Mouse (Mus musculus) ZHBTc4 (cell line): ENCODE measurements around the gene 6030498E09Rik.
A peak's percentile ranks its signal among the peaks of the same experiment; 100 is the strongest.

Experiments used
- DNase-seq: peaks from one replicate; pipeline ENCODE4 v3.0.0-alpha.2; 2011; ENCODE audit warnings: low read depth, low spot score

Gene 6030498E09Rik

DNA sequence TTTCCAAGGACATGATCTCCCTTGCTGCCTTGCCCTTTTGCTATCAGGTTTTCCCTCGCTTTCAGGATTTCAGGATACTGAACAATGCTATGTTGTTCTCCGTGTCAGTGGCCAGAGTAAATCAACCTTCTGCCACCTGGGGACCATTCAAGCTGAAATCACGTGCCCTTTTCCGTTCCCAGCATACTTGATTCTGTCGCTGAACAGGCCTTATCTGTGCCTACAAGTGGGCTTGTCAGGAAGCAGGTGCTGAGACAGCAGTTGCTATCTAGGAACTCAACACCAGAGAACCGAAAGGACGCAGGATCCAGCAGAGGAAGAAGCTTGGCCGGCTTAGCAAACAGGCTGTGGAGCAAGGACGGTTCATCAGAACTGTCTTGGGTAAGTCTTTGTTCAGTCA is at the start of gene 6030498E09Rik:
Gene 6030498E09Rik (plus strand): TSS at position 194 of the 400 bp plus-strand sequence.
- no peak for DNase-seq

GRCm38 (mm10) chrX:38730081-38730480 is 42.4 kb upstream of the 6030498E09Rik start:
- no peak for DNase-seq

DNA sequence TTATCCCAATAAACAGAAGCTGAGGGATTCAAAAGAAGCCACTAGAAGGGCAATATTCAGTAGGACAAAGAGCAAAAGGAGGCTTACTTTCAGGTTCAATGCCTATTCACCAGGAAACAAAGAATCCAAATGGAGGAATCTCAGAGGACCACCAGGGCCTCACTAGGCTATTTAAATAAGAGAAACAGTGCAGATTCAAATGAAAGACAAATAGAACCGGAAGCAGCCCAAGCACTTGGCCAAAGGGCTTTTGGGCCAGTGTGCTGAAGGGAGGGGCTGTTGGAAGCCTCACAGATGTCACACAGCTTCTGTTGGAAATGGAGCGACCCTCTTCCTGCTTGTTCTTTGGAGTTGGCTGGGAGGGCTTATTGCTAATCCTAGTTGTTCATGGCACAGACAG is 41.8 kb upstream of the 6030498E09Rik start:
- DNase-seq = peak; percentile 65

DNA sequence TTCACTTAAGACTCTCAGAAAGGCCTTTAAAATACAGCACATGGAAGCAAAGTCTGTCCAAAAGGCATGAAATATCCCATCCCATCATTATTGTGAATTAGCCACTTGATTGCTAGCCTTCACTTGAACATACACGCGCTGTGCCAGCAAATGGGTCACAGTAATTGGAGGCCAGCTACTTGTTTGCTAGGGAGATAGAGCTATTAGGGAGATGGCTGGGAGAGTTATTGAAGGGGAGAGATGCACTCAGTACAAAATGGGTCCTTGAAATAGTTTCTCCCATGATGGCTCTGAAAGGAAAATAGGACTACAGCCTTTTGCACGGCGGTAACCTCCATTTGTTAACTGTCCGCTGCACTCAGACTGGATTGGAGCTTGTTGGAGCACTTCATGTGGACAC is 38.8 kb upstream of the 6030498E09Rik start:
- DNase-seq = no peak

- no peak for DNase-seq
These were observed 37.3 kb upstream of the 6030498E09Rik start for GRCm38 (mm10) chrX:38734916-38735880.

DNA sequence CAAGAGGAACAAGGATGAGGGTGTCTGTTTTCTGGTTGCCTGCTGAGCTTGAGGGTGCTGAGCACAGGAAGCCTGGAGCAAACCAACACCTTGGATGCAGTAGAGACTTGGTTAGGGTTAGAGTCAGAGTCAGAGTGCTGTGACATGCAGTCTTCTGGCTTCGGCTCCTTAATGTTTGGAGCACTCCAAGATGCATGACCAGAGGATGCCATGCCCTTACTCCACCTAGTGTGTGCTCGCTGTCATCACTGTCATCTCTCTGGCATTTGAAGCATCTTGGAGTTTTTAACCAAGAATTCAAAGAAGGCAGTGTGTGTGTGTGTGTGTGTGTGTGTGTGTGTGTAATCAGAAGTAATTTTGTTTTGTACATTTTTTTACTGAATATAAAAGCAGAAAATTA is 1.0 kb upstream of the 6030498E09Rik start:
- peak; percentile 7 for DNase-seq

DNA sequence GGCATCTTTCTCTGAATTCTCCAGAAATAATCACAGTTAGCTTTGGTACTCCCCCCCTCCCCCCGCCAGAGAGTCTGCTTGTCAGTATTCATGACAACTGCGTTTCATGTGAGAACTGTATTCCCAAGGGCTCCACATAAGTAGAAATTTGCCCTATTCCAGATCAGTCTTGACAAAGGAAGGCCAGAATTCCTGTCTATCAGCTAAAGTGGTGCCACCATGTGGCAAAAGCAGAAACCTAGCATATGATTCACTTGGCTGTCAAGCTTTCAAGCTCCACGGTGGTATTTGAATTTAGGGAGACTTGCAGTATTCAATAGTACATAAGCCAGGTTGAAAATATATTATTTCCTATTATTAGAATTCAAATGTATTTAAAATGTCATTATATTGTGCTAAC is 585 bp upstream of the 6030498E09Rik start:
- DNase-seq = peak; percentile 7

- no peak for DNase-seq
These were observed 21.9 kb downstream of the 6030498E09Rik start for GRCm38 (mm10) chrX:38794373-38794772.

DNA sequence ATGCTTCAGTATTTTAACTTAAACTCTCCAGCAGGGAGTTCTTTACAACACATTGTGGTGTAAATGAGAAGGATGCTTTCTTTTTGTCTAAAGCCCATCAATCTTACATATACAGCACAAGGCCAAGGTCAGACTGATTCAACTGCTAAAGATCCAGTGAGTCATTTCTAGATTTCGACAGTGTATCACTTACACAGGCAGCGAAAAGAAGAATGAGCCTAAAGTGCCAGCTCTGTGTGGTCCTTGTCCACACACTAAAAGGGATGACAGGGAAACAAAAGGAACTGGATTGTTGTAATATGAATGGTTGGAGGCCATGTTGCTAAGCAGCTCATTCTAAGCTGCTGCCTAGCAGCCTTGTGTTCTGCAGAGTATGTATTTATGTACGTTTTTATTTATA is 41.5 kb downstream of the 6030498E09Rik start:
- peak; percentile 59 for DNase-seq

GRCm38 (mm10) chrX:38816841-38817240 is 44.4 kb downstream of the 6030498E09Rik start:
- no peak for DNase-seq

GRCm38 (mm10) chrX:38958571-38958970 is 186.1 kb downstream of the 6030498E09Rik start:
- DNase-seq = no peak

DNA sequence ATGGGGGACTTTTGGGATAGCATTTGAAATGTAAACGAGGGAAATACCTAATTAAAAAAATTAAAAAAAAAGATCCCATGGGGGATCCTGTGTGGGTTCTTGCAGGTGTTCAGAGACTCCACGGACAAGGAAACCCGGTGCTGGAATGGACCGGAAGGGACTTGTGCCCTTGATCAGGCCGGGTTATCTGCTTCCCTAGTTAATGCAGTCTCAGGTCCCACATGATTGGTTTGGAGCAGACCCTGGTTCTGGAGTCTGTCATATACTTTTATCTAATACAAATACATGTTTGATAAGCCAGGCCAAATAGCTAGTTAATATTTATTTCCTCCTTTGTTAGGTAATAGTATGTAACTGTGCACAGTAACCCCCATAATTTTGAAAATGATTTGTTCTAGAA is 223.8 kb downstream of the 6030498E09Rik start:
- DNase-seq = no peak
